Mouse (Mus musculus): Measurements from ENCODE around the gene Kif1c. TPM values are rescaled to one million over a fixed set of nuclear protein-coding genes. Genes with fewer than 3 reads are reported as not detected.

Kif1c gene
- total and polyA plus RNA-seq, 3 experiments: 19.8 to 21.7 TPM; not detected in 1

DNA sequence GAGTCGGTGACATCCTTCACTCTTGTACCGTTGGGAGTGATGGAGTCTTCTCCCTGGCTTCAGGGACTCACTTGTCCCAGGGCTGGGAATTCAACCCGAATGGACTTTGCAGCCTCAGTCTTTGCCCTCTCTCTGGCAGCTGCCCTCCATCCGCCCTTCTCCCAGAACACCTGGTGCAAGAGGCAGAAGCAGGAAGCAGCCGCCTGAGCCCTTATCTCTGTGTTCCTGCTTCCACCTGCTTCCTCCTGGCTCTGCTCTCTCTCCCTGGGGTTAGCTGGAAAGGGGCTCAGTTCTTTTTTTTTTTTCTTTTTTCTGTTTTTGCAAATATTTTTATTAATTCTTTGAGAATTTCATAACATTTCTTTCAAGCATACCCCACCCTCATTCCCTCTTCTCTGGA, 37.4 kb downstream of the Kif1c start:
- Histone ChIP-seq H3K9ac (ENCODE audit: control insufficient read depth, low read depth, low read length, poor library complexity, severe bottlenecking) (no peak overlapping the region), H3K27ac (ENCODE audit: control insufficient read depth, low read depth, low read length) (no peak overlapping the region), H3K36me3 (ENCODE audit: control insufficient read depth in 1 of 2, insufficient read depth in 2 of 2, low read length in 2 of 2) (no peaks in the 10 kb centered on the region), H3K9me3 (replicated peaks; ENCODE audit: insufficient read depth, low read length) (no peaks in the 10 kb centered on the region), H3K27me3 (ENCODE audit: control insufficient read depth in 1 of 2, insufficient read depth in 2 of 2, low read length in 2 of 2) (peaks cover 12 to 18% of the 10 kb centered on the region in 2 experiments), H3K79me2 (ENCODE audit: control insufficient read depth, insufficient read depth, low read length, poor library complexity) (no peaks in the 10 kb centered on the region), H3K4me3 (ENCODE audit: control insufficient read depth in 1 of 2, insufficient read depth in 1 of 2, low read depth in 2 of 2, low read length in 2 of 2) (no peak overlapping the region), H3K4me1 (ENCODE audit: control insufficient read depth in 1 of 2, insufficient read depth in 2 of 2, low read length in 2 of 2) (peaks cover 0 to 5% of the 10 kb centered on the region in 2 experiments; a peak in 1 of 4 replicates)
- TF ChIP-seq MYC (IDR thresholded peaks at IDR 0.05; ENCODE audit: low read depth, low read length): no peak
- peak; percentile 50; the same call in 1 of the 2 replicates for TF ChIP-seq GATA1 (IDR thresholded peaks at IDR 0.05; ENCODE audit: low read depth, low read length)
- peak; percentile 58 for TF ChIP-seq ZNF384 (IDR thresholded peaks at IDR 0.05; ENCODE audit: low read depth, low read length)
- TF ChIP-seq EP300 (IDR thresholded peaks at IDR 0.05; ENCODE audit: low read depth in 1 of 2, low read length in 2 of 2): peak in 1 of 2 experiments; percentile 53; a peak in 3 of 4 replicates
- peak; percentile 76 for TF ChIP-seq TAL1 (IDR thresholded peaks at IDR 0.05; ENCODE audit: low read length)
- no peak for TF ChIP-seq USF2 (IDR thresholded peaks at IDR 0.05; ENCODE audit: borderline replicate concordance in 1 of 2, insufficient read depth in 1 of 2, low read depth in 1 of 2, low read length in 2 of 2)
- TF ChIP-seq TCF12 (IDR thresholded peaks at IDR 0.05; ENCODE audit: low read depth, low read length): peak; percentile 85
- peak; percentile 58 for TF ChIP-seq ETS1 (IDR thresholded peaks at IDR 0.05; ENCODE audit: low read depth, low read length)
- no peak for TF ChIP-seq KAT2A (conservative IDR thresholded peaks at IDR 0.05; ENCODE audit: low read depth, low read length)
- peak; percentile 50 for DNase-seq (ENCODE audit: low read depth, low spot score)

DNA sequence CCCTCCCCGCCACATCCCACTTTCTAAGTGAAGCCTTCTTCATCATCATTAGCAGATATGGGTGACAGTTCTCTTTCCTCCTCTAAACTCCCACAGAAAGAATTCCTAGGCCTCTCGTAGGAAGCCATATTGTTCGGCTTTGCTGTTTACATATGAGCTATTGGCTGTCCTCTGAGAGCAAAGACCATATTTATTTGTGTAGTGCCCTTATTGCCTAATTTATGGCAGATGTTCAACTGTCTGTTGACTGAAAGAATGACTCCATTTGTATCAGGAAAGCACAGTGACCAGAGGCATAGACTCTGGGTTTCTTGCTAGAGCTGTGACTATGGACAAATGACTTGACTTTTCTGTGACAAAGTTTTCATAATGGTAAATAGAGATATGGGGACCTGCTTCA, 41.3 kb downstream of the Kif1c start:
- H3K36me3 ChIP-seq (ENCODE audit: control insufficient read depth in 1 of 2, insufficient read depth in 2 of 2, low read length in 2 of 2): no peaks in the 10 kb centered on the region
- H3K9ac ChIP-seq (ENCODE audit: control insufficient read depth, low read depth, low read length, poor library complexity, severe bottlenecking): no peak overlapping the region
- H3K27me3 ChIP-seq (ENCODE audit: control insufficient read depth in 1 of 2, insufficient read depth in 2 of 2, low read length in 2 of 2): peaks cover 13 to 26% of the 10 kb centered on the region in 2 experiments
- H3K9me3 ChIP-seq (replicated peaks; ENCODE audit: insufficient read depth, low read length): no peaks in the 10 kb centered on the region
- H3K4me3 ChIP-seq (ENCODE audit: control insufficient read depth in 1 of 2, insufficient read depth in 1 of 2, low read depth in 2 of 2, low read length in 2 of 2): no peak overlapping the region
- H3K27ac ChIP-seq (ENCODE audit: control insufficient read depth, low read depth, low read length): no peak overlapping the region
- no peak for DNase-seq (ENCODE audit: low read depth, low spot score)
- TF ChIP-seq POLR2A (IDR thresholded peaks at IDR 0.05; ENCODE audit: control insufficient read depth in 1 of 2, insufficient read depth in 1 of 2, low read depth in 1 of 2, low read length in 2 of 2, poor library complexity in 1 of 2): no peak
- no peaks in the 10 kb centered on the region for H3K79me2 ChIP-seq (ENCODE audit: control insufficient read depth, insufficient read depth, low read length, poor library complexity)
- H3K4me1 ChIP-seq (ENCODE audit: control insufficient read depth in 1 of 2, insufficient read depth in 2 of 2, low read length in 2 of 2): peaks cover 0 to 5% of the 10 kb centered on the region in 2 experiments; a peak in 1 of 4 replicates

DNA sequence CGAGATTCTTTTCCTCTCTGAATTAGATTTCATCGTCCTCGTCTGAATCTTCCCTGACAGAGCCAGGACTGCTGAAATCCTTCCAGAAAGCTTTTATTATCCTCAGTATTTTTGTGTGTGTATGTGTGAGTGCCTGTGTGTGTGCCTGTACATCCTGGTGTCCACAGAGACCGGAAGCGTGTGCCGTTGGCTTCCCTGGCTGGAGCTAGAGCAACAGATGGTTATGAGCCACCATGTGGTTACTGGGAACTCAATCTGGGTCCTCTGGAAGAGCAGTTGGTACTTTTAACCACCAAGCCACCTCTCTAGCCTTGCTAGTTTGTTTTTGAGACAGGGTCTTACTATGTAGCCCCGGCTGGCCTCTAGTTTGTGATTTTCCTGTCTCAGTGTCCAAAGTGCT, 41.8 kb downstream of the Kif1c start:
- Histone ChIP-seq H3K4me1 (ENCODE audit: control insufficient read depth in 1 of 2, insufficient read depth in 2 of 2, low read length in 2 of 2) (peaks cover 0 to 5% of the 10 kb centered on the region in 2 experiments; a peak in 1 of 4 replicates), H3K4me3 (ENCODE audit: control insufficient read depth in 1 of 2, insufficient read depth in 1 of 2, low read depth in 2 of 2, low read length in 2 of 2) (no peak overlapping the region), H3K9ac (ENCODE audit: control insufficient read depth, low read depth, low read length, poor library complexity, severe bottlenecking) (no peak overlapping the region), H3K36me3 (ENCODE audit: control insufficient read depth in 1 of 2, insufficient read depth in 2 of 2, low read length in 2 of 2) (no peaks in the 10 kb centered on the region), H3K27ac (ENCODE audit: control insufficient read depth, low read depth, low read length) (no peak overlapping the region), H3K27me3 (ENCODE audit: control insufficient read depth in 1 of 2, insufficient read depth in 2 of 2, low read length in 2 of 2) (peaks cover 16 to 26% of the 10 kb centered on the region in 2 experiments), H3K79me2 (ENCODE audit: control insufficient read depth, insufficient read depth, low read length, poor library complexity) (no peaks in the 10 kb centered on the region), H3K9me3 (replicated peaks; ENCODE audit: insufficient read depth, low read length) (no peaks in the 10 kb centered on the region)
- TF ChIP-seq RCOR1 (IDR thresholded peaks at IDR 0.05; ENCODE audit: low read depth, low read length) (no peak), TBP (IDR thresholded peaks at IDR 0.05; ENCODE audit: low read depth, low read length) (no peak), MAX (IDR thresholded peaks at IDR 0.05; ENCODE audit: low read length) (no peak), CTCF (IDR thresholded peaks at IDR 0.05 in 2 of 3, conservative IDR thresholded peaks at IDR 0.05 in 1 of 3; ENCODE audit: control insufficient read depth in 1 of 3, insufficient read depth in 1 of 3, low read depth in 2 of 3, low read length in 3 of 3, poor library complexity in 1 of 3, severe bottlenecking in 1 of 3) (no peak), SMC3 (IDR thresholded peaks at IDR 0.05; ENCODE audit: low read depth, low read length) (no peak), MYC (IDR thresholded peaks at IDR 0.05; ENCODE audit: low read depth, low read length) (no peak), NRF1 (IDR thresholded peaks at IDR 0.05; ENCODE audit: insufficient read depth, low read depth, low read length, poor library complexity, severe bottlenecking) (no peak), UBTF (IDR thresholded peaks at IDR 0.05; ENCODE audit: borderline replicate concordance, insufficient read depth, low read depth, low read length) (no peak), MAZ (IDR thresholded peaks at IDR 0.05; ENCODE audit: low read depth, low read length) (no peak), MXI1 (IDR thresholded peaks at IDR 0.05; ENCODE audit: low read depth, low read length) (no peak), POLR2A (IDR thresholded peaks at IDR 0.05; ENCODE audit: control insufficient read depth in 1 of 2, insufficient read depth in 1 of 2, low read depth in 1 of 2, low read length in 2 of 2, poor library complexity in 1 of 2) (no peak)
- DNase-seq (ENCODE audit: low read depth, low spot score): no peak
